Mouse (Mus musculus): ENCODE measurements at regions not wholly inside any gene's neighbourhood (a gene's known extent, or its start where the extent isn't known, plus 50 kb on each side); places are given as distances from the start of the nearest gene placed in this dataset.
"Not testable (repeated sequence)": the region's sequence is repeated elsewhere in the genome, so short reads cannot be mapped to it uniquely, and the experiment has no call there.

DNA sequence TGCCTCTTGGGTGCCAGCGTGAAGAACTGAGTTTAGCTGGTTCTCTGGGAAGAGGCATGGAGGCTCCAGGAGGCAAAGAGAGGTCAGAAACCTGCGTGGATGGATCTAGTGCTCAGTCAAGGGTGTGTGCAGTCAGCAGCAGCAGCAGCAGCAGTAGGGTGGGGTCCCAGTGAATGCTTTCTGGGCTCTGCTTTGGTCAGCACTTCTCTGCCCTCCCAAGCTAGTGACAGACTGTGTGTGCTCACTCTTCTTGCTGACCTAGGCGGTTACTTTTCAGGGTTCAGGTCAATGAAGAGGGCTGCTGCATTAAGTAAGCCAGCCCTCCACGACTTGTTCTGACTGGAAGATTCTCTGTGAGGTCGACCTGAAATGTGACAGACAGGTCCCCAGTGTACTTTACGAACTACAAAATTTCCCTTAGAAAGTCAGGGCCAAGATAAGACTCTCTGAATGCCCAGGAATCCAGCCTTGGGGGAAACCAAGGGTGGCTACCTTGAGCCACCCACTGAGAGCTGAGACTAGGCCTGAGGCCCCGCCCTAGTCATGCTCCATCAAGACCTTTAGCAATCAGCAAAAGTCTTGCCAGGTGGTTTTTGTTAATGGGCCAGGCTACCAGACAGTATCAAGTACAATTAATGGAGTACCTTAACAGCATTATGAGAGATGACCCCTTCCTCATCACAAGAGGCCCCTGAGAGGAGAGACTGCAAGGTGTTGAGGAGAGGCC, 114.9 kb upstream of the Lemd2 start:
- DNase-seq (ENCODE audit: low spot score), result no peak

DNA sequence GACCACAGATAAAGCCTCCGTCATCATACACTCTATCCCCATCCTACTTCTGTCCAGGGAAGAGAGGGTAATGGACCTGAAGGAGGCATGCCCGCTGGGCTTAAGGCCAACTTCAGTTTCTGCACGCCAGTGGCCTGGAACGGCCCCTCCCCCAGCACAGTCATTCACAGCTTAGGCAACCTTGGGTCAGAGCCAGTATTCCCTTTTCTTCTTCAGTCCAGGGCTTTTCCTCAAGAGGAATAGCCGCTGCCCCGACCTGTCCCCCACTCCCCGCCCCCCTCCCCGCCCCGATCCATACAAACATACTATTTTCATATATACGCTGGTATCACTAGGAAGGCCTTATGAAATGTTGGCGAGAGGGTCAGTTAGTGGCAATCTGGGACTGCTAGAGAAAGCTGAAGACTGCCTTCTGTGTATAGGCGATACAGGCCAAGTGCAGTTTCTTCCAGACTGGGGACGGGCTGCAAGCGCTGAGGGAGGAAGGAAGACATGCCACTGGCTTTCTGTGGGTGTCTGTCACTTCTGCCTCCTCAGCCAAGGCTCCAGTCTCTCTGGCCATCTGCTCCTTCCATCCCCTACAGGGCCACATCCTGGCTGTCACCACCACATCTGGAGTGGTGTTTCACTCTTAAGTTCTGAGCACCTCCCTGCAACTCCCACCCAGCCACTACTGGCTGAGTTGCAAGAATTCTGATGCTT, 113.5 kb upstream of the Lemd2 start:
- DNase-seq (ENCODE audit: low spot score), result no peak

DNA sequence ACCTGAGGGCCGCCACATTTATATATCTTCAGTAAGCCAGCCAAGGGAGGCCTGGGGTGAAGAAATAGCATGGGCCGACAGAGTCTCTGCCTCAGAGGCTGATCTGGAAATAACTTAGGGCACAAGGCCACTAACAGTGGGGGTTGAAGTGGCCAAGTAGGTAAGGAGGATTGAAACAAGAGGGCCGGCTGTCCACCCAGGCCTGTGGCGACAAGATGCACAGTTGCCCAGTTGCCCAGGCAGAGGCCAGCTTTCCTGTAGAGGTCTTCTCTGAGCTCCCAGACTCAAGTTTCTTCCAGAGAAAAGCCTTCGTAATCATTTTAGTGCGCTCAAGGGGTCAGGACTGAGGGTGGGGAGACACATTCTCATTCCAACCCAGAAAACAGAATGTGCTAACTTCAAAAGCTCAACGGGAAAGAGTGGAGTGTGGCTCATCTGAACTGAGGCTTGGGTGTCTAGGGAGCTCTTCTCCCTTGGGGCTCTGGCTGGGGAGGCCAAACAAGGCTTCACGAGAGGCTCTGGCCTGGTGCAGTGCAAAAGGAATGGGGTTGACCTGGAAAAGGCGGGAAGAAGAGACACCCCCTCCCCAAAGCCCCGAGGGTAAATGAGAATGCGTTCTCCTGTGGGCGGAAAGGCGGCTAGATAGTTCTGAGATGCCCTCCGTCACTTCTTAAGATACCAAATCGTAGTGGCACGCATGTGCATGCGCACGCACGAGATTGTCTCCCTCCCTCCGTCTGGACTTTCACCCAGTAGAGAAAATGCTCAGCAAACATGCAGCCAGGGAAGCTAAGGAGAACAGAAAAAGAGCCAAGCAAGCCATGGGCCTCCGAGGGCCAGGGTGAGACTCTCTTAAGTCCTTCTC, 112.7 kb upstream of the Lemd2 start:
- DNase-seq (ENCODE audit: low spot score), result no peak

DNA sequence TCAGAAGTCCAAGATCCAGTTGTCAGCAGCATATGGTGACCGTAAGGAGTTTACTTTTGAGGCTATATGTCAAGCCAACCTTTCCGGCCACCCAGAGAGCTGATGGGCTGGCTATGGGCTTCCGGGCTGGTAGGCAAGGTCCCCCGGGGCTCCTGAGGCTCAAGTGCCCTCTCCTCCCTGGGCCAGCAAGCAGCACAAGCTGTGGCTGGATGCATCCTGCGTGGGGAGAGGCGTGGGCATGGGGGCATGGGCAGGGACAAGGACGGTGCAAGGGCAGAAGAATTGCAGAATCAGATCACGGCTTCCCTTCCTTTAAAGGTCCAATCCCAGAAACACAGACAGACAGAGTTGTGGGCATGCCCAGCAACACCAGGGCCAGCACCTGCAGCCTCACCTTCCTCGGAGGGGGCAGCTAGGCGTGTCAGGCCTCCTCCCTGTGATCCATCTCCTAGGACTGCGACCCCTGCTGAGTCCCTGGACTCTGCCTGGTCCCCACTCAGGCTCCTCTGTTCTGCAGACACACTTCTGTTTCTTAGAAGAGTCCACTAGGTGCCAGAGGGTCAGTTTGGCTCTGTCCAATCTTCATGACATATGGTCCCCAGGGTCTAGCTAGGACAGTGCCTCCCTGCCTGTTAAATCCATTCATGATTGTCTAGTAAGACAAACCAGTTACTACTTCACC, 111.8 kb upstream of the Lemd2 start:
- no peak for DNase-seq (ENCODE audit: low spot score)

DNA sequence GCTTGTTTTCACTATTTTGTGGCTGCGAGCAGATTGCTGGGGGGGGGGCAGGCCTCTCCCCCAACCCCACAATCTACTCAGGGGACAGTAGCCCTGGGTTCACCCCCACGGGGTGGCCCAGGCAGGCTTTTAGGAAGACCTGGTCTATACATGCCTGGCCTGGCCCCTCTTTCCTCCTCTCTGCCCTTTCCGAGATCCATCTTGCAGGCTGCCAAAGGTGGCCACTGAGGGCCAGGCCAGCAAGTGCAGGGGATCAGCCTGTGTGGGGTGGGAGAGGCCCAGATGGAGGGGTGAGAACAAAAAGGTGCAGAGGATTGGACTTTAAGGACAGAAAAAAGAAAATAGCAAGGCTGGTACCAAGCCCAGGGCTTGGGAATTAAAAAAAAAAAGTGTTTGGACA, 111.2 kb upstream of the Lemd2 start:
- no peak for DNase-seq (ENCODE audit: low spot score)

DNA sequence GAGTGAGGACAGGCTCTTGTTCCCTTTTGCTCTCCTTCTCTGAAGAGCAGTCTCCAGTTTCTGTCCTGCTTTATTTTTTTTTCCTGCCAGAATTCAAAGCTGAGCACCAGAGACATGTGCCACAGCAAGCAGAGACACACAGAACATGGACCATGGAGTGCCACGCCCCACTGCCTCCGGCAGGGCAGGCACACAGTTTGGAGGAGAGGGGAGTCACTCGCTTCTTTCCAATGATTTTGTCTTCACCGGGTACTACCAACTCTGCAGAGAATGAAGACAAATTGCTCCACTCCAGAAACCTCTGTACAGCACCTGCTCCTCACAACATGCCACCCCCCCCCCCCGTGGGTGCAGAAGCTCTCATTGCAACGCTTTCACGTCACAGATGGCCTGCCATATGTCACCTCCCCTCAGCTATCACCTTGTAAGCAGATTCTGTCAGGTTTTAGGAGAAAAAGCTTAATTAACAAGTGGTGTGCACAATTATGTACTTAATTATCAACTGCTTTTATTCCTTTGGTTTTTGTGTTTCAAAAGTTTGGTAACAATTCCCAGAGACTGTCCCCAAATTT, 110.6 kb upstream of the Lemd2 start:
- no peak for DNase-seq (ENCODE audit: low spot score)

DNA sequence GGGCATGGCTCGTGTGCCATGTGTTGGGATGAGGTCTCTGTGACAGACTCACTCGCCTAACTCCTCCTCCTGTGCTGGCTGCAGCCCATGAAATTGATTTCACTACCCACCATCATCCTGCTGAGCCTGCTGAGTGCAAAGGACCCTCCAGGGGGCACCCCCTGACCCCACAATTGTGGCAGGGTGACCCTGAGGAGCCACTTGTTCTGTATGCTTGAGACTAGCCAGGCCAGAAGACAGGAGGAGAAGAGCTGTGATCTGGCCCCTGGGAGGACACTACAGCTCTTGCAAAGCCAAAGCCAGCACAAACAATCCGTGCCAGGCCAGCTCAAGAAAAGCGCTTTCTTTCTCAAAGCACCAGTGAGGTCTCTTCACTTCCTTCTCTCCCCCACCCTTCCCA, 104.7 kb upstream of the Lemd2 start:
- no peak for DNase-seq (ENCODE audit: low spot score)

DNA sequence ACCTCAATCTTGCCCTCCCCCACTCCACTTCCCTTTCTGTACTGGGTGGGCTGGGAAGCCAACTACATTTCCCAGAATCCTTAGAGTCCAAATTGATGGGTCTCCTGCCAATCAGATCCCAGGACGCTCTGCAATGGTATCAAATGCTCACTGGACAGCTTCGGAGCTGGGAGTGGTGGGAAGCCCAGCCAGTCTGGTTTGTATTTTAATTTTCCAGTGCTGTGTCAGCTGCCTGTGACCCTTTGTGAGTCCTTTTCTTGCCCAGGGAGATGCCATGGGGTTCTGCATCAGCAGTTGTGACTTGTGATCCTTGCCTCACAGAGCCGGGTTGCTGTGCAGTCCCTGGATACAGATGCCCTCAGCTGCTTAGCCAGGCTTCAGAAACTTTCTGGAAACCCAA, 100.6 kb upstream of the Lemd2 start:
- DNase-seq (ENCODE audit: low spot score), result no peak

DNA sequence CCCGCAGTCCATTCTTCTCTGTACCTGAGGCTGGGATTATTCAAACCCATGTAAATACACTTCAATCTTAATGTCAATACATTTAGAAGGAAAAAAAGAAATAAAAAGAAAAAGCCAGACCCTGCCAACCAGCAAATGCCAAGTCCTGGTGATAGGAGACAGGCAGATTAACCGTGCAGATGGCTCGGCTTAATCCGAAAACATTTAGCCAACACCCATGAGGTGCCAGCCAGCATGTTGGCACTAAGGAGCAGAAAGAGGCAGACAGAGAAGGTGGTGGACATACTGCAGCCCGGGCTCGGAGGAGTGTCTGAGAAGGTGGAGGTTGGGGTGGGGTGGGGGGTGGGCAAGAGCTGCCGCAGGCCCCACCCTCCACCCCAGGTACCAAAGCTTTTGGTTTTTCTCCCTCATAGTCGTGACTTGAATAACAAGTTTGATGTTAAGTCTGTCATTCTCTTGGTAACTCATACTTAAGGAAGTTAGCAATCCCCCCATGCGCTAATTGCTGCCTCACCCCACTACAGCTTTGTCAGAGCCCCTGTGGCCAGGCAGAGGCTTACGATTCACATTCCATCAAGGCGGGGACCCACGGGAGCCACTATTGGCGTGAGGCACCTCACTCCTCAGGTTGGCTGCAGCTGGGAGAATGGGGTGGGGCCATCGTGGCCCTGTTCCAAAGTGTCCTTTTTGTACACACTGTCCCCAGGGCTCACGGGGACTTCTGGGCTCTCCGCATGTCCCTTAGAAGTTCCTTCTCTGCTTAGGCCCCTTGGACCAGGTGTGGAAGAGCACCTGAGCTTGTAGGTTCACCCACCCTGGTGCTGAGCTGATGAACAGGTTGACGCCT, 99.6 kb upstream of the Lemd2 start:
- DNase-seq (ENCODE audit: low spot score), result no peak

DNA sequence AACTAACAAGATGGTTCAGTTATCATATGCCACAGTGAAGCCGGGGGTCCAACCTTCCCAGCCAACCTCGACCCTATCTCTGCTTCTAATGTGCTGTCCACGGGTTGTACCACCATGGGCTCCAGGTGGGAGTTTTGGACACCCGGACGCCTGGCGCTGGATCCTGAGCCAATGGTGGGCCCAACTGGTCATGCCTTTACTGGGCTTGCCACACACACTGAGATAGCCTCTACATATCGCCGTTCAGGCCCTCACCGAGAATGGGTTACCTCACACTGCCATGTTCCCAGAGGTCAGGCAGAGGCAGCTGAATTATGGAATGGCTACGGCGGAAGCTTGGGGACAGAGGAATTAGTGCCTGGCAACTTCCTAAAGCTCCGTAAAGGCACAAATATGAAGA, 98.8 kb upstream of the Lemd2 start:
- no peak for DNase-seq (ENCODE audit: low spot score)

DNA sequence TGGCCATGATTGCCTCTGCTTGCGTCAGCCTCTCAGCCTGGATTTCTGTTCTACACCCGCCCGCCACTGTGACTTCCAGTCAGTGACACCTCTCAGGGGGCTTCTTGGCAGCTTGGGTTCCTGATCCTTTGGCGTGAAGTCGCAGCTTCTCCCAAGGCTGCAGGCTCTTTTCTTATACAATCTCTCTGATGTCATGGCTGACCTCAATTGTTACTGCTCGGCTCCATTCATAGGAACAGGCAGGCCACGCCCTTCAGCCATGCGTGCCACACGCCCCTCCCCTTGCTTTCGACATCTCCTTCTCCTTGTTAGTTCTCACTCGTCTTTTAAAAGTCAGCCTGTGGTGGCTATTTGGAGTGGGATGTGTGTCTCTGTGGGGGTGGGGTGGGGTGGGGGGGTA, 97.1 kb upstream of the Lemd2 start:
- DNase-seq (ENCODE audit: low spot score), result no peak

DNA sequence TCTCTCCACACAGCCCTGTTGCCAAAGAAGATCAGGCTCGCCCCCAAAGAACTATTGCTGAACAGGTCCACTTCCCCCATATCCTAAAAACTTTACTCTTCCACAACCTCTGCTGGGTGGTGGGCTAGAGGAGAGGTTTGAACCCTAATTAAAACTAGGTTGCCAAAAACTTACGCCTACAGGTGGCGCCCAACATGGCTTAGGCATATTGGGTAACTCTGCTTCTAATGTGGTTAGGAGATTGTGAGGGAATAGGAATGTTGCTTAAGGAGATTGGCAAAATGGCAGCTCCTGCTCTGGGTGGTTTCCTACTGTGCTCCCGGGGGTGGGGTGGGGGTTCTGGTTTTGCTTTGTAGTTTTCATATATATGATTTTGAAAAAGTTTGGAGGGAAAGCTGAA, 95.0 kb upstream of the Lemd2 start:
- DNase-seq (ENCODE audit: low spot score), result no peak

DNA sequence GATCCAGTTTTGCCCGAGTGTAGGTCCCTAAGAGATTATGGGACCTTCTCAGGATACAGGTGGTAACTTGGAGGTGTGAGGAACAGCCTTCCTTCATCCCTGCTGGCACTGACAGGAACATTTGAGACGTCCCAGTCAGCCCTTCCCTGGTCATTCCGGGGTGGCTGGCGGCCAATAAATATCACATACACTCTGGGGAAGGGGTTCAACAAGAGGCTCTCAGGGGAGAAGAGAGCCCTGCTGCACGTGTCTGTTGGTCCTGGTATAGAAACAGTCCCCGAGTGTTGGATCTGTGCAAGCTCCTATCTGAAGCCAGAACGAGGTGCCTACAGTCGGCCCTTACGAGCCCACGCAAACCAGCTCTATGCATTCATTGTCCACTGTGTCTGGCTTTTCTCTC, 94.1 kb upstream of the Lemd2 start:
- no peak for DNase-seq (ENCODE audit: low spot score)

DNA sequence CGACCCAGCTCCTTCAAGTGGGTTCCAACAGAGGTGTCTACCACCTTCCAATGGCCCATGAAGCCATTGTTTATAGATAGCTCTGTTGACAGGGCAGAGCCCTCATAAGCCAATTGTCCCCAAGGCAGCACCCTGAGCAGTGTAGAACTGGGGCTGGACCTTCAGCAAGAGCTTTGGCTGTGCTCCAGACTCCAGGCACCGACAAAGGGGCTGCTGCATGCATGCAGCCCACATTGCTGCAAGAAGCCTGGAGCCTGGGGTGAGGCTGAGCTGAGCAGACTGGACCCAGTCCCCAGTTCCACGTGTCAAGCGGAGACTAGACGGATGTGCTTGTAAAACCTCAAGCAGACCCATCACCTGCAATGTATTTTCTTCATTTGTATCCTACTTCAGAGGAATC, 91.9 kb upstream of the Lemd2 start:
- no peak for DNase-seq (ENCODE audit: low spot score)

DNA sequence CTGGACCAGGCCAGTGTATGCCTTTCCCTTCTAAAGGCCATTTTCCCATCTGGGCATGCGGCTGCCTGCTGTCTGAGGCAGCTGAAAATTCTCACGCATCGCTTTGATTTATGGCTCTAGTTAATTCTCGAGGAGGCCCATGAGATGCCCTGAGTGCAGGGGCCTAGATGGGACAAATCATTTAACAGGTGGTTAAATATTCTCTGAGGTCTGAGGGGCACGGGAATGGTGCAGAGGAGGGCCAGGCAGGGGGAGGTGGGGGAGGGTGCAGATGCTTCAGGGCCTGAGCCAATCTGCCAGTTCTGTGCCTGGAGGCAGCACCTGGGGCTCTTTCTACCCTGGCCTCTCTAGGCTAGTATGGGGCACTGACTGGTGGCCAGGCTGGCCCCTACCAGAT, 89.9 kb upstream of the Lemd2 start:
- DNase-seq (ENCODE audit: low spot score), result no peak

DNA sequence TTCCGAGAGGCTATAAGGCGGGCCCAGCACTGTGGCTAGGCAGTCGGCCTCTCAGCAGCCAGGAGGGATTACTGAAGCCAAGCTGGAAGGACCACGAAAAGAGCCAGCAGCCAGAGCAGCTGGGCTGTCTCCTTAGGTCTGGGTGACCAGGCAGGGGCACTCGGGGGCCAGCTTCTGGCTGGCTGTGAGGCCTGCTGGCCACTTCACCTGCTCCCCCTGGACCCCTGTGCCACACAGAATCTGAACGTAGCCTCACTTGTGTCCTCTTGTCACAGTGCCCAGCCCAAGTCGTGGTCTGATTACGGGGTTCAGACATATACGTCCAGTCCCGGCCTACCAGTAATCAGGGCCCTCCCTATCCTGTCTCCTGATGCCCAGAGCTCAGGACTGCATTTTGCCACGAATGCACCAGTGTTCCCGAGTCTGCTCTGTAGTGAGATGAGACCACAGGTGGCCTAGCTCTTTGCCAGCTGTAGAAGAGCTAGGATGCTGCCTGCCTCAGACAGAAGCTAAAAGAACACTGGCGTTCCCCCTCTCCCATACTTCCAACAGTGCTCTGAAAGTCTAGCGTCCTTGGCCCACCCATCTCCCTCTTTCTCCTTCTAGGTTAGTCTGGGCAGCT, 89.4 kb upstream of the Lemd2 start:
- DNase-seq (ENCODE audit: low spot score), result no peak

DNA sequence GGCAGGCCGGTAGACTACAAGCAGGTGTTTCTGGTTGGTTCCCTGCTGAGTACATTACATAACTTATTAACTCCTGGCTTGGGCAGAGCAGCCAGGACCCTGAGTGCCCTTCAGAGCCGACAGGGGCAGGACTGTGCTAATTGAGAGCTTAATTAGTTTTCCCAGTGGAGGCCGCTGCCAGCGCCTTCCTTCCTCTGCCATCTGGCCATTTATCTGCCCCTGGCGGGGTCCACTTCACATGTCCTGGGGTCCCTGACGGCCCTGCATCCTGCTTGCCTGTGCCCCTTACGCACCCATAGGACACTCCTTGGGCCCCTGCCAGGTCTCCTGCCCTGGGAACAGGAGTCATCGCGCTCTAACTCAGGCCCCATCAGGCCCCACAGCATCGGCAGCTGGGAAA, 87.4 kb upstream of the Lemd2 start:
- no peak for DNase-seq (ENCODE audit: low spot score)

DNA sequence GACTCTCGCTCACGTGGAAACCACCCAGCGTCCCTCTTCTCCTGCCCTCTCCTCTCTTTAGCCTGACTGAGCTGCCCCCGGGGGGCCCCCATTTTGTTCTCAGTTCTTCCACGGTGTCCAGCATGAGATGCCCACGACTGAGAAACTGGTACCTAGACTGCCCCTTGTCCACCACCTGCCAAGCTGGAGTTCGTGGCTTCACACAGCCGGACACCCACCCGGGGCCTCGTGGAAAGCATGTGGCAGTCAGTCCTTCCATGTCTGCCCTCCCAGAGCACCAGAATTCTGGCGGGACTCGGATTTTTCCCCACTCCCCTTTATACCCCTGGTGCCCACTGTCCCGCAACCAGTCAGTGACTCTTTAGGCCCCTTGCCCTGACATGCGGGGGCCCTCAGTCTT, 86.9 kb upstream of the Lemd2 start:
- no peak for DNase-seq (ENCODE audit: low spot score)

DNA sequence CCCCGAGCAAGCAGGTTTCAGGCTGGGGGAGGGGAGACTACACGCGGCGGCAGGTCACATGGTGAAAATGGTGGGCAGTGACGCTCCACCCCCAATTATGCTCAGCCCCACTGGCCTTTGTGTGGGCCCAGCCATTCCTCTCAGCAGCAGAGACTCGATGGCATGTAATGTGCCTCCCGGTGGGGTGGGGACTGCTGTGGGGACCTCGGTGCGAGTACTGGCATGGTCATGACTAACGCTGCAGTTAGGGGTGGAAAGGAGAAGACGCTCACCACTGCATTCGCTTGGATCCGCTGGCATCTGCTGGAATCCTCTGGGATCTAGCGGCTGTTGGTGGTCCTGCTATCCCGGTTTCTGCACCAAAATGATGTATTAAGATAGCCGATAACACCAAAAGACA, 86.0 kb upstream of the Lemd2 start:
- DNase-seq (ENCODE audit: low spot score), result no peak

DNA sequence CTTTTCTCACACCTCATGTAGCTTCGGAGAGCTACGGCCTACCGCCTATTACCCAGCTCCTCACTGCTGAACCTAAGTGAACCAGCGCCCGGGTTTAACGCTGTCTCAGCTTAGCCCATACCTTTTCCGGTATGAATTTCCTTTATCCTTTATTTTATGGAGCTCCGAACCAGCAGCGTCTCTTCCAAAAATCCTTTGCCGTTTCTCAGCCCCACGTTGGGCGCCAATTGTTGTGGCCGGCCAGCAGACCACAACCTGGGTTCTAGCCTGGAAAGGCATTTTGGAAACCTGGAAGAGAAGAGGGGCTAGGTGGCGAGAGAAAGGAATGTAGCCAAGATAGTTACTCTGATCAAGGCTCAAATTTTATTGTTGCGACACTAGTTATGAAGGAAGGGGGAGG, 85.5 kb upstream of the Lemd2 start:
- DNase-seq (ENCODE audit: low spot score), result not testable (repeated sequence)

DNA sequence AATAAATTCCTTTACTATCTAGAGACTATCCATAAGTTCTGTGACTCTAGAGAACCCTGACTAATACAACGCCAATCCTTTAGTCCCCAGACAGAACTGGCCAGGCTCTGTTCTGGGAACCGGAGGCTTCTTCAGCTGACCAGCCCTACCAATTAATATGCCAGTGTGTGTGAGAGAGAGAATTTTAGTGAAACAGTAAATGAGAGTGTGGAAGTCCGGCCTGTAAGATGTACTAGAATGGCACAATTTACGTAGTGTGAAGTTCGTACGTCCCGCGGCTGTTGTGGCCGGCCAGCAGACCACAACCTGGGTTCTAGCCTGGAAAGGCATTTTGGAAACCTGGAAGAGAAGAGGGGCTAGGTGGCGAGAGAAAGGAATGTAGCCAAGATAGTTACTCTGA, 83.7 kb upstream of the Lemd2 start:
- not testable (repeated sequence) for DNase-seq (ENCODE audit: low spot score)

Data from spleen, adult 12 weeks (tissue).